Mouse (Mus musculus): Measurements from ENCODE around the gene Xrra1. TPM values are rescaled to one million over a fixed set of nuclear protein-coding genes. Genes with fewer than 3 reads are reported as not detected.

The Xrra1 gene
- not detected for polyA plus RNA-seq (2014; fragmentation: Illumina TruSeq; extraction: RNeasy Lipid Tissue Mini Kit (QIAGEN cat#74804); ENCODE audit: low replicate concordance)

DNA sequence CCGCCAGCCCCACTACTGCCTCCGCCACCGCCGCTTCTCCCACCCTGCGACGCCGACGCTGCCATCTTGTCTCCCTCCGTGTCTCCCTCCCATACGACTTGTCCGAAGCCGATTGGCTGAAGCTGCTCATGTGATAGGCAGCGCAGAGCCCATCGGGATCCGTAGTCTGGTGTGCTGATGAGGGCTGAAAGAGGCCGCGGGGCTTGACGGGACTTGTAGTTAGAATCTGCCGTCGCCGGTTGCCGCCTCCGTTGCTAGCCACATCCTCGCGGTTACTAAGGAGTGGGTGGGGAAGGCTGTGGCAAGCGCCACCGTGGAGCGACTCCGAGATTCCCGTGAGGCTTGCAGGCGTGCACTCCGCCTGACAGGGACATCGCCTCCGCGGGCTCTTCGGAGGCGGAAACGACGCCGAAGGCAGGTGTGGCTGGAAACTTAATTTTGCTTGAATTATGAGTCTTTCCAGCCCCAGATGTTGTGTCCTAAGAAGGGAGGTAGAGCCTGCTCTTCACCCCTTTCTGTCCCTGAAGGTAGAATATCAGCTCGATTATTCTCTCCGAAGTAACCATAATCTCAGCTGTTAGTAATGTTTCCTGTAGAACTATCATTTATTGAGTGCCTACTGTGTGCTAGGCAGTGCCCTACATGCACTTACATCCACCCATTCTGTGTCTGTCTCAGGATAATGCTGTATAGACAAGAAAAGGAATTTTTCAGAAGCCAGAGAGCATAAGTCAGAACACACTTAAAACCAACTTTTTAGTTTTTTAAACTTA is at the start of gene Xrra1:
Gene Xrra1, plus strand, starts transcription at position 304 of the 773 bp plus-strand sequence.

DNA sequence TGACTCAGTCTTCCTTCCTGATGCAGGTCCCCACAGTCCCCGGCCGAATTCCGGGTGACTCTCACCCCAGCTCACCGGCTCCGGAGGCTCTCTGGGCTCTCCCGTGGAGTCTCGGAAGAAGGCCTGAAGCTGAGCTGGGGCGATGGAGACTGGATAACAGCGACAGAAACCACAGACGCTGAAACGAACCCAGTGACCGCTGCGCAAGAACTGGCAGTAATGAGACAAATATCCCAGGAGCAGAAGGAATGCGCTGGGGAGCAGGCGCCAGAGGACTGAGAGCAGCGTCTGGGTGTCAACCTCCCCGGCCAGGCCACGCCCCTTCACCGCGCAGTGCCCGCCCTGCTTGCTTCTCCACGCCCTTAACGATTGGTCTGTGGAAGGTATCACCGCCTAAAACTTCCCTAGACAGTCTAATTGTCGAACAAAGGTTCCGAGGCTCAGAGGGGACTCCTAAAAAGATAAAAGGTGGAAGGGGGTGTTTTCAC is 30.8 kb upstream of the Xrra1 start, which contains the start of gene Neu3:
Gene Neu3, minus strand, starts transcription at position 335 of the 488 bp plus-strand sequence.

DNA sequence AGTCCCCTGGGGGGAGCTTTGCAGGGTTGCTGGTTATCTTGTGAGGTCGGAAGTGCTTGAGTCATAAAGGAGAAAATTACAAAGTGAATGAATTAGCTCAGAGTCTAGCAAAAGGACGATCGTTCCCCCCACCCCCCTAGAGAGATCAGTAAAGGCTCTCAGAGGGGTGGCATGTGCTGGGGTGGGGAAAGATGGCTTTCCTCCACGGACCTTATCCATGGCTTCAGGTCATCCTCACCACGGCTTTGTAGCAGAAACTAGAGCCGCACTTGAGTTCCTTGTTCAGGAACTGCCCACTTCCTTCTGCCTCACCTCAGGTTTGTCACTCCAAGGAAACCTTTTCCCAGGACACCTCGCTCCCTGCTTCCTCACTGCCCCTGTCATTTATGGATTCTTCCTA is 4.4 kb downstream of the Xrra1 start, which contains the start of gene Spcs2:
Gene Spcs2, minus strand, starts transcription at position 101 of the 400 bp plus-strand sequence.

Other genes with a start within 250 kb of the Xrra1 start
- 0.52 TPM for gene Tpbgl, start 232.0 kb upstream of the Xrra1 start, polyA plus RNA-seq (2014; fragmentation: Illumina TruSeq; extraction: RNeasy Lipid Tissue Mini Kit (QIAGEN cat#74804); ENCODE audit: low replicate concordance)
- gene Slco2b1, start 147.8 kb upstream of the Xrra1 start, polyA plus RNA-seq (2014; fragmentation: Illumina TruSeq; extraction: RNeasy Lipid Tissue Mini Kit (QIAGEN cat#74804); ENCODE audit: low replicate concordance), result 17.9 TPM
- not detected for gene Olfr520, start 128.8 kb upstream of the Xrra1 start, polyA plus RNA-seq (2014; fragmentation: Illumina TruSeq; extraction: RNeasy Lipid Tissue Mini Kit (QIAGEN cat#74804); ENCODE audit: low replicate concordance)
- not detected for gene Olfr521, start 95.6 kb upstream of the Xrra1 start, polyA plus RNA-seq (2014; fragmentation: Illumina TruSeq; extraction: RNeasy Lipid Tissue Mini Kit (QIAGEN cat#74804); ENCODE audit: low replicate concordance)
- gene Neu3, start 30.7 kb upstream of the Xrra1 start, polyA plus RNA-seq (2014; fragmentation: Illumina TruSeq; extraction: RNeasy Lipid Tissue Mini Kit (QIAGEN cat#74804); ENCODE audit: low replicate concordance), result 6.9 TPM
- 189 TPM for gene Spcs2, start 4.3 kb downstream of the Xrra1 start, polyA plus RNA-seq (2014; fragmentation: Illumina TruSeq; extraction: RNeasy Lipid Tissue Mini Kit (QIAGEN cat#74804); ENCODE audit: low replicate concordance)
- gene Rnf169, start 121.3 kb downstream of the Xrra1 start, polyA plus RNA-seq (2014; fragmentation: Illumina TruSeq; extraction: RNeasy Lipid Tissue Mini Kit (QIAGEN cat#74804); ENCODE audit: low replicate concordance), result 4.3 TPM
- not detected for gene Chrdl2, start 147.1 kb downstream of the Xrra1 start, polyA plus RNA-seq (2014; fragmentation: Illumina TruSeq; extraction: RNeasy Lipid Tissue Mini Kit (QIAGEN cat#74804); ENCODE audit: low replicate concordance)

Measured in small intestine, adult 10 weeks (tissue).